Mouse (Mus musculus) c-Kit-positive CD71-positive TER-119-negative erythroid progenitor cells, embryonic 14.5 days (primary cell): Measurements from ENCODE around the gene Slc12a5.

ENCODE experiments used
- DNase-seq: peaks from one replicate; pipeline ENCODE4 v3.0.0-alpha.2; 2013; ENCODE audit warnings: low read depth

Gene Slc12a5

DNA sequence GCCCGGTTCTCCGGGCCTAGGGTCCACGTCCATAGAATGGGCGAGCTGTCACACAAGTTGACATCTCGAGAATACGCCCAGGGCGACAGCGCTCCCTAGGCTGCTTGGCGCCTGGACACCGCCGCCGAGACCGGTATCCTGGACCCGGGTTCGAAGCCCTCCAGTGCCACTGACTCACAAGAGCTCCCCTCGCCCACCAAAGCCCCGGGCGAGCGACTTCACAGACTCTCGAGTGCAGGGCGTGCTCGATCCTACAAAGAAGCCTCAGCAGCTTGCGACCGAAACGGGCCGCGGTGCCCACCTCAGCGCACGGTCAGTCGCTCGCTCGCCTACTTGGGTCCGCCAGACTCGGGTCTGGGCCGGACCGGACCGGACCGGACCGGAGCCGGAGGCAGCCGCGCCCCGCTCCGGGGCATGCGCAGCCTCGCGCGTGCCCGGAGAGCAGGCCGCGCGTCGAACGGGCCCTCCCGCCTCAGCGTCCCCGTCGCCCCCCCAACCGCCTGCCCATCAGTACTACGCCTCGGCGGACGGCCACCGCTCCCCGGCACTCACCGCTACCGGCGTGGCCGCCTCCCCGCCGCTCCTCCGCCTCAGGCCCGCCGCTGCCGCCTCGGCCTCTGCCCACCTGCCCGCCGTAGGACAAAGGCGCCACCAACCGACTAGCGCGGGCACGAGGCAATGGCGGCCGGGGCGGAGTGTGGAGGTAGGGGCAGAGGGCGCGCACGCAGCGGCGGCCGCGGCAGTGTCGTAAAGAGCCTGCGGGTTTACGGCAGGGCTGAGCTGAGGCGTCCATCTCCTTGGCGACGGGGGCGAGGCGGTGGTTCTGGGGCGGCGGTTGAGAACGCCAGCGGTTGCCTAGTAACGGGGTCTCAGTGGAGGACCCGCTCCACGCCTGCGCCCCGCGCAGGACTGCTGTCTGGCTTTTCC lies 73.8 kb downstream of the Slc12a5 start, which contains the start of gene Ncoa5:
Gene Ncoa5 (minus strand): TSS at position 737 of the 927 bp plus-strand sequence.
- DNase-seq = peak; percentile 90

DNA sequence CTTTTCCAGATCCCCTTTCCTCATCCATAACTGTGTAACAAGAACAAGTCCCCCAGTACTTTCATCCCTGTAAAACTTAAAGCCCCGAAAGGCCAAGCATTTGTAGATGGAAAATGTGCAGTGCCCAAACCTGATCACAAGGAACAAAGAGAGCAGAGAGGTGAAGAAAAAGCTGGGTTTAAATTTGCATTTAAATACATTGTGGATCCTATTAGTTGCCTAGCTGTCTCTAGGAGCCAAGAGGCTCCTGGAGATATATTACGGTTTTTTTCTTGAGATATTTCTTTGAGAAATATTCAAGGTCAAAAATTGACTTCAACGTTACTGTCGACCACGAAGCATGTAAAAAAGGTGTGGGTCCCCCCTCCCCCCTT lies 74.4 kb downstream of the Slc12a5 start:
- no peak for DNase-seq

DNA sequence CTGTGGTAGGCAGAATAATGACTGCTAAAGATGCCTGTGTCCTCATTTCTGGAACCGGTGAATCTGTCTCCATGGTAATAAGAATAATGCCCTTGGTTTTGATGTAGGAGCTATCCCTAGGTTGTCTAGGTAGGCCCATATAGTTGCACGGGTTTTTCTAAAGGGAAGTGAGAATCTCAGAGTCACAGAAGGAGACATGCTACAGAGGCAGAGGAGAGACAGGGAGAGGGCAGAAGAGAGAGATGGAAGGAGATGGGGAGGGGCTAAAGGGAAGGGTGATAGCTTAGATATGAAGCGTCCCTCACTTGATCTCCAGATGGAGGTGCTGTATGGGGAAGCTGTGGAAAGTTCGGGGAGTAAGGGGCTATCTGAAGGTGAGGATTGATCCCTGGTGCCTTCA lies 76.8 kb downstream of the Slc12a5 start:
- DNase-seq = no peak

DNA sequence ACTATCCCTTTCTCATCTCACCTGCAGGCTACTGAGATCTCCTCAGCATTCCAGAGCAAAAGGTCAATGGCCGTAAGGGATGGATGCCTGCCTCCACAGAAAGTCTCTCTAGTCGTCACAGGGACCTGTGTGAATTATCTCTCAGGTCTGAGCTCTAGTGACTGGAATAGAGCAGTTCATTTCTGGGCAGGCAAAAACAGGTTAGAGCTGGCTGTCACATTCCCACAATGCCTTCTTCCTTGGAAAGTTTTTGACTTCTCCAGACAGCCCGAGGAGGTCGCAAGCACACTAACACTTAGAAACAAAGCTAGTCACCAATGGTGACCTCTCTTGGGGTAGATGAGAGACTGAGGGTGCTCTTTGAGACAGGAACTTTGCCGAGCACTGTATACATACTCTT lies 81.5 kb downstream of the Slc12a5 start:
- DNase-seq = no peak

DNA sequence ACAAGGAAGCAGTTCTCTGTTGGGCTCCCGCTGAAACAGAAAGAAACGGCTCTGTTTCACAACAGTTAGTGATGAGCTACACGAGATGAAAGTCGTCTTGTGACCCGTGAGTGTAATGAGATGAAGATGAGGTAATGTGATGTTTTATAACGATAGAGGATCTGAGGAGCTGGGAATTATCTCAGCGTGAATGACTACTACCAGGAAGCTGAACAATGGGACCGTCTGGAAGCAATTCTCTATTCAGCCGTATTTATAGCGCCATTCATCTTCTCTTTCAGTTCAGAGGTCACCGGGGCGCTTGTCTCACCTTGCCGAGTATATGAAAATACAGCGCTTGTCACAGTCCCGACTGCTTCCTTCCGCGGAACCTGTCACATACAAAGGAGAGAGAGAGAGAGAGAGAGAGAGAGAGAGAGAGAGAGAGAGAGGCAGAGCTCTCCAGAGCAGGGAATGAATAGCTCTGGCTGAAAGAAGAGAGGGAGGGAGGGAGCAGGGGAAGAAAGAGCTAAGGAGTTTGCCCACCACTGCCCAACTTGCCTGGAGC lies 82.6 kb downstream of the Slc12a5 start:
- DNase-seq = no peak

DNA sequence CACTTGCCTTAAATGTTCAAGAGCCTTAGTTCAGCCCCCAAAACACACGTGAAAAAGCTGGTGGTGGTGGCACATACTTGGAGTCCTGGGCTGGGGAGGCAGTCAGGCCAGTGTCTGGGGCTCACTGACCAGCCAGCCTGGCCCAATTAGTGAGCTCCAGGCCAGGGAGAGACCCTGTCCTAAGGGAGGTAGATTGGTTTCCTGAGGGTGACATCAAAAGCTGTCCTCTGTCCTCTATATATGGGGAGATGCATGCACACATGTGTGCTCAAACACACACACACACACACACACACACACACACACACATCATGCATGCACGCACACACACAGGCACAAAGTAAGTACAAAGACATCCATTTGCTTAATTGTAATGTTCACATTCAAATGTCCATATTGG lies 83.1 kb downstream of the Slc12a5 start:
- DNase-seq = no peak

DNA sequence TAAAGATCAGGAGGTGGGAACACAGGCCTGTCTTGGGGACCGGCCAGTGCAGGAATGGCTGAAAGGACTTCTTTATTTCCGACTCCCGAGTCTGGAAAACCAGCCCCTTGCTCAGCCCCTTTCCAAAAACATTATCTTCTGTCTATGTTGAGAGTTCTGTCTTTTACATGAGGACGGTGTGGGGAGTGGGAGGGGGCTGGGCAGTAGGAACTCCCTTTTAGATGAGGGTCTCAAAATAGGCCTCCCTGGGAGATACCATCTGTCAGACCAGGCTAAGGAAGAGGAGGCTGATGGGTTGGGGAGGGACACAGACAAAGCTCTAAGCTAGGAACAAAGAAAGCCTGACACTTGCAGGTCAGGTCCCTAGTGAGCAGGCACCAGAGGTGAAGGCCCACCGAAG lies 88.4 kb downstream of the Slc12a5 start:
- no peak for DNase-seq
